In the genomic region with DNA sequence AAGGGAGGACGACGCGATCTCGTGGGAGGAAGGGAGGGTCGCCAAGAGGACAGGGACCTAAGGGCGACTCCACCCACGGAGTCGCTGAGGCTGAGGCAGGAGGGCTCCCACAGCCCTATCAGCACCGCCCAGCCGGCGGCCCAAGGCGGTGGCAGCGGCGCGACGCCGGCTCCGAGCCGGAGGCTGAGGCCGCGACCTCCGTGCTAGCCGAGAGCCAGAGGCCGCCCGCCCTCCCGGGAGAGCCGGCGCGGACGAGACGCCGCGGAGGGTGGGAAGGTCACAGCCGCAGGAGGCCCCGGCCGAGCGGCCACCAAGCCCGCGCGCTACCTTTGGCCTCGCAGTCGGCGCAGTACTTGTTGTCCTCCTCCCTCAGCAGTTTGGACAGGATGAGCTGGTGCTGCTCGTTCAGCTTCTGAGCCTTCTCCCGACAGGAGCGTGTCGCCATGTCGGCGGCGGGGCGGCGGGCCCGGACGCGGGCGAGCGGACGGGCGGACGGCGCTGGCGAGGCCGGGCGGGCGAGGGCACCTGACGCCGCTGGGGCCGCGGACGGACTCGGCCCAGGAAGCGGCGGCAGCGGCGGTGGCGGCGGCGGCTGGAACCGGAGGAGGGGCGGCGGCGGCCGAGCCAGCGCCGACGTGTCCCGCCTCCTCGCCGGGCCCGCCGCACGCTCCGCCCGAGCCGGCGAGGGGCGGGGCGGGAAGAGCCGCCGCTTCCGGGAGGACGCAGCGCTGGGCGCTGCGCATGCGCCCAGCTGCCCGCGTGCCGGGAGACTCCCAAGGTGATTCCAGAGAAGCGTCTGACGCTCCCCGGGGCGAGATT, we compare ENCODE assay signal across 8 mouse cellular contexts. TPM values are rescaled to one million over a fixed set of nuclear protein-coding genes. Genes with fewer than 3 reads are reported as not detected.
DNase-seq lines count a peak whose midpoint lies in the region; ATAC-seq and TF ChIP-seq lines count a peak whose summit lies in the region.

A gene (minus strand): TSS at position 607 of the 819 bp plus-strand sequence.

- no peaks in the 10 kb centered on the region for H3K36me3 ChIP-seq in heart, embryonic 13.5 days
- no peaks in the 10 kb centered on the region for H3K36me3 ChIP-seq in kidney, postnatal 0 days (ENCODE audit: insufficient read depth, low read length)
- H3K36me3 ChIP-seq in liver, embryonic 11.5 days (ENCODE audit: control insufficient read depth, insufficient read depth, low read length), result no peaks in the 10 kb centered on the region
- H3K36me3 ChIP-seq in myocyte (ENCODE audit: control insufficient read depth, insufficient read depth), result no peaks in the 10 kb centered on the region

- H3ac ChIP-seq in myocyte (ENCODE audit: control insufficient read depth, insufficient read length), result peak within 1 kb of the TSS; percentile 96

- under 1% methylated on average over 94 of the region's 113 CpGs for WGBS in heart, embryonic 13.5 days
- WGBS in kidney, postnatal 0 days, result under 1% methylated on average over 110 of the region's 113 CpGs
- under 1% methylated on average over 83 of the region's 113 CpGs for WGBS in liver, embryonic 11.5 days

- TF ChIP-seq CTCF in kidney, postnatal 0 days (IDR thresholded peaks at IDR 0.05; ENCODE audit: low read depth), result no peak

- peak within 1 kb of the TSS; percentile 100 for H3K4me3 ChIP-seq in brown adipose tissue, adult 24 weeks (ENCODE audit: insufficient read depth, low read depth, low read length)
- H3K4me3 ChIP-seq in heart, embryonic 13.5 days, result peak within 1 kb of the TSS; percentile 97
- peak within 1 kb of the TSS; percentile 94 for H3K4me3 ChIP-seq in kidney, postnatal 0 days (replicated peaks; ENCODE audit: low read depth, low read length)
- H3K4me3 ChIP-seq in liver, embryonic 11.5 days (ENCODE audit: low read depth, low read length), result peak within 1 kb of the TSS; percentile 93
- peak within 1 kb of the TSS; percentile 54 for H3K4me3 ChIP-seq in myocyte

- peak within 1 kb of the TSS; percentile 78 for H3K4me2 ChIP-seq in heart, embryonic 13.5 days
- peak within 1 kb of the TSS; percentile 79 for H3K4me2 ChIP-seq in kidney, postnatal 0 days (ENCODE audit: low read length)
- peak within 1 kb of the TSS; percentile 82 for H3K4me2 ChIP-seq in liver, embryonic 11.5 days
- peak within 1 kb of the TSS; percentile 75 for H3K4me2 ChIP-seq in myocyte (ENCODE audit: low read depth)

- ATAC-seq in heart, embryonic 13.5 days (ENCODE audit: extremely low read depth, insufficient number of reproducible peaks, low FRiP score, low TSS enrichment), result peak; percentile 80
- peak; percentile 94 for ATAC-seq in kidney, postnatal 0 days (replicated peaks; ENCODE audit: low FRiP score, low read depth)
- peak; percentile 88 for ATAC-seq in liver, embryonic 11.5 days (replicated peaks; ENCODE audit: low FRiP score)

- H3K27ac ChIP-seq in brown adipose tissue, adult 24 weeks (replicated peaks; ENCODE audit: low read depth, low read length), result peak within 1 kb of the TSS; percentile 99
- peak within 1 kb of the TSS; percentile 99 for H3K27ac ChIP-seq in heart, embryonic 13.5 days (replicated peaks)
- peak within 1 kb of the TSS; percentile 98 for H3K27ac ChIP-seq in kidney, postnatal 0 days
- peak within 1 kb of the TSS; percentile 97 for H3K27ac ChIP-seq in liver, embryonic 11.5 days (ENCODE audit: low read depth, low read length)

- DNase-seq in CD4-positive helper T cell, adult 2 months (ENCODE audit: low read depth, low spot score), result peak; percentile 88
- DNase-seq in fibroblast of lung, adult 2 months (ENCODE audit: low read depth), result peak; percentile 46
- peak; percentile 89 for DNase-seq in kidney, postnatal 0 days (ENCODE audit: low spot score)
- peak; percentile 70 for DNase-seq in liver, embryonic 11.5 days (ENCODE audit: low spot score)
- DNase-seq in spleen, postnatal 4 days (ENCODE audit: low spot score in 2 of 2), result peak; percentile 80 to 90

- H3K27me3 ChIP-seq in heart, embryonic 13.5 days (replicated peaks), result no peaks in the 10 kb centered on the region
- H3K27me3 ChIP-seq in kidney, postnatal 0 days (ENCODE audit: insufficient read depth, low read length), result no peaks in the 10 kb centered on the region
- no peaks in the 10 kb centered on the region for H3K27me3 ChIP-seq in liver, embryonic 11.5 days (replicated peaks; ENCODE audit: control insufficient read depth, insufficient read depth, low read length)
- no peaks in the 10 kb centered on the region for H3K27me3 ChIP-seq in myocyte (ENCODE audit: control insufficient read depth, insufficient read depth, insufficient read length)

- H3K79me2 ChIP-seq in myocyte (ENCODE audit: control insufficient read depth, insufficient read depth), result peaks cover 34% of the 10 kb centered on the region

- H3K4me1 ChIP-seq in brown adipose tissue, adult 24 weeks (ENCODE audit: control insufficient read depth, insufficient read depth, insufficient read length, low read length), result peaks cover 2% of the 10 kb centered on the region; the same call in 1 of the 2 replicates
- H3K4me1 ChIP-seq in heart, embryonic 13.5 days, result peaks cover 39% of the 10 kb centered on the region
- H3K4me1 ChIP-seq in kidney, postnatal 0 days (replicated peaks; ENCODE audit: insufficient read depth, low read length), result peaks cover 3% of the 10 kb centered on the region
- peaks cover 20% of the 10 kb centered on the region for H3K4me1 ChIP-seq in liver, embryonic 11.5 days (replicated peaks; ENCODE audit: control insufficient read depth, insufficient read depth, low read length)

- TF ChIP-seq POLR2A in myocyte (IDR thresholded peaks at IDR 0.05; ENCODE audit: insufficient read length, low read depth), result peak; percentile 77

- peak within 1 kb of the TSS; percentile 98 for H3K9ac ChIP-seq in heart, embryonic 13.5 days
- H3K9ac ChIP-seq in kidney, postnatal 0 days (ENCODE audit: low read depth, low read length), result peak within 1 kb of the TSS; percentile 96
- H3K9ac ChIP-seq in liver, embryonic 11.5 days (ENCODE audit: low read depth, low read length), result peak within 1 kb of the TSS; percentile 95

- H3K9me3 ChIP-seq in heart, embryonic 13.5 days, result peaks cover 14% of the 10 kb centered on the region
- peaks cover 9% of the 10 kb centered on the region for H3K9me3 ChIP-seq in kidney, postnatal 0 days (replicated peaks; ENCODE audit: low read length)
- no peaks in the 10 kb centered on the region for H3K9me3 ChIP-seq in liver, embryonic 11.5 days (ENCODE audit: control insufficient read depth, low read length)

TF ChIP-seq in myocyte, 11 proteins besides CTCF, POLR2A, EP300 and RAD21:
- TF ChIP-seq SRF (IDR thresholded peaks at IDR 0.05; ENCODE audit: control insufficient read depth, insufficient read length, low read depth) (no peak), REST (IDR thresholded peaks at IDR 0.05; ENCODE audit: insufficient read depth, insufficient read length) (no peak), MYOD1 (IDR thresholded peaks at IDR 0.05; ENCODE audit: control insufficient read depth in 1 of 3, insufficient read length in 2 of 3, low read depth in 2 of 3) (peak in 1 of 3 experiments; percentile 20), POLR2AphosphoS2 (IDR thresholded peaks at IDR 0.05; ENCODE audit: insufficient read length, low read depth) (peak; percentile 60)

RNA-seq across cellular contexts. Expression of the gene that starts here (rescaled TPM):
- polyA plus RNA-seq in brown adipose tissue, adult 24 weeks (2012; ENCODE audit: insufficient read depth, insufficient read length, missing spikeins), result 56.7 and 58.5 TPM in 2 replicates
- 30.1 and 35.3 TPM in 2 replicates for polyA plus RNA-seq in heart, embryonic 13.5 days (2015; fragmentation: Nextera tagmentation; extraction: Ambion mirVana)
- 50.4 and 53.1 TPM in 2 replicates for polyA plus RNA-seq in kidney, postnatal 0 days (2015; fragmentation: Nextera tagmentation; extraction: Ambion mirVana)
- polyA plus RNA-seq in liver, embryonic 11.5 days (2014; fragmentation: Nextera tagmentation; extraction: Ambion mirVana), result 46.7 and 48.4 TPM in 2 replicates
- 29.2 TPM for polyA plus RNA-seq in myocyte (2012; fragmentation: generic; extraction: Trizol)

Comparison
In these comparisons a context has a peak if more than half of its experiments do, and no peak if none do; other contexts are left out.
1. Peak in every context shown above with its lines: DNase-seq, ATAC-seq, H3K4me3 ChIP-seq and H3K27ac ChIP-seq.